Comparison of ENCODE assay signal across 22 mouse cellular contexts in the genomic region with DNA sequence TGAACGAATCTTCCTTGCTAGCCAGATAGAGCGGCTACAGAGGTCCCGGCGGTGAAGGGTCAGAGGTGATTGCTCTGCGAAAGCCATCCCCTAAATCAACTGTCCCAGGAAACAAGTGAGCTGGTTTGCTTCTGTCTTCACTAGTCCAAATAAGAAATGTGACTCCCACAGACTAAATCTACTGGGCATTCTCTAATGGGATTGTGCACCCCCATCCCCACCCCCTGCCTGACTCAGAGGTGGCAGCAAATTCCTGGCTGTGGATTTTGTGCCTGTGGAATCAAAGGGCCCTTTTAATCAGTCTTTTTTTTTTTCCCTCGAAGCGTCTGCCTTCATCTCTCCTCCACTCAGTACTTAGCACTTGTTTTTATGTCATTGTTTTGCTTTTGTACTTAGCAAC. TPM values are rescaled to one million over a fixed set of nuclear protein-coding genes. Genes with fewer than 3 reads are reported as not detected.
DNase-seq lines count a peak whose midpoint lies in the region; ATAC-seq lines count a peak whose summit lies in the region.
"Had no signal": no experiment of that assay in that cellular context is flagged by ENCODE, and none has a peak within 500 bp of the region (broad histone marks: within the 10 kb centered on the region; RNA-seq: fewer than 3 reads in every experiment).

A gene (minus strand): TSS at position 325 of the 400 bp plus-strand sequence.

- H3K4me3 ChIP-seq in kidney, embryonic 15.5 days (replicated peaks): no peak within 1 kb of the TSS
- H3K4me3 ChIP-seq in neural tube, embryonic 15.5 days (replicated peaks): no peak within 1 kb of the TSS
- H3K4me3 ChIP-seq: embryonic facial prominence, embryonic 10.5 days; heart, embryonic 10.5 days; hindbrain, embryonic 15.5 days had no signal

- H3K4me1 ChIP-seq in kidney, embryonic 15.5 days: no peaks in the 10 kb centered on the region
- no peaks in the 10 kb centered on the region for H3K4me1 ChIP-seq in neural tube, embryonic 15.5 days
- H3K4me1 ChIP-seq: embryonic facial prominence, embryonic 10.5 days; heart, embryonic 10.5 days; hindbrain, embryonic 15.5 days had no signal

- 19% methylated on average over 7 of the region's 7 CpGs for WGBS in kidney, embryonic 15.5 days
- WGBS in neural tube, embryonic 15.5 days: 24% methylated on average over 7 of the region's 7 CpGs

- no peaks in the 10 kb centered on the region for H3K9me3 ChIP-seq in kidney, embryonic 15.5 days (replicated peaks)
- no peaks in the 10 kb centered on the region for H3K9me3 ChIP-seq in neural tube, embryonic 15.5 days (replicated peaks)
- H3K9me3 ChIP-seq: embryonic facial prominence, embryonic 10.5 days; heart, embryonic 10.5 days; hindbrain, embryonic 15.5 days had no signal

- H3K9ac ChIP-seq in kidney, embryonic 15.5 days: no peak within 1 kb of the TSS
- no peak within 1 kb of the TSS for H3K9ac ChIP-seq in neural tube, embryonic 15.5 days (replicated peaks)
- H3K9ac ChIP-seq: hindbrain, embryonic 15.5 days had no signal

- peak; percentile 65; the same call in 1 of the 2 replicates for ATAC-seq in kidney, embryonic 15.5 days (replicated peaks; ENCODE audit: low FRiP score)
- ATAC-seq in neural tube, embryonic 15.5 days (ENCODE audit: low FRiP score): no peak

- no peak for DNase-seq in kidney, postnatal 14 days
- peak; percentile 18 for DNase-seq in neural tube, embryonic 10.5 days (ENCODE audit: extremely low spot score, low spot score)
- peak; percentile 40 for DNase-seq in embryo, embryonic 10 days (ENCODE audit: low spot score)
- peak; percentile 32 for DNase-seq in mesoderm, embryonic 11.5 days (ENCODE audit: low read depth, low spot score)
- DNase-seq in thymus, postnatal 4 days: no peak
- no peak for DNase-seq in lung, postnatal 14 days
- DNase-seq: adrenal gland, postnatal 14 days; B cell, adult 2 months; cerebellum, adult 2 months; cerebellum, postnatal 25 days; layer of hippocampus, postnatal 36 days; right cerebral cortex, adult 18-20 months; right cerebral cortex, postnatal 4 days; thymus, postnatal 36 days had no signal

- no peak within 1 kb of the TSS for H3K4me2 ChIP-seq in kidney, embryonic 15.5 days
- no peak within 1 kb of the TSS for H3K4me2 ChIP-seq in neural tube, embryonic 15.5 days
- H3K4me2 ChIP-seq: hindbrain, embryonic 15.5 days; midbrain, embryonic 11.5 days had no signal

- no peaks in the 10 kb centered on the region for H3K27me3 ChIP-seq in kidney, embryonic 15.5 days
- H3K27me3 ChIP-seq in neural tube, embryonic 15.5 days (replicated peaks): no peaks in the 10 kb centered on the region
- H3K27me3 ChIP-seq: CH12.LX; hindbrain, embryonic 15.5 days had no signal

- no peak within 1 kb of the TSS for H3K27ac ChIP-seq in kidney, embryonic 15.5 days
- H3K27ac ChIP-seq in neural tube, embryonic 15.5 days (replicated peaks): no peak within 1 kb of the TSS
- H3K27ac ChIP-seq: embryonic facial prominence, embryonic 10.5 days; heart, embryonic 10.5 days; hindbrain, embryonic 15.5 days had no signal

- peaks cover 68% of the 10 kb centered on the region for H3K36me3 ChIP-seq in kidney, embryonic 15.5 days
- peaks cover 39% of the 10 kb centered on the region for H3K36me3 ChIP-seq in neural tube, embryonic 15.5 days

RNA-seq across cellular contexts. Expression of the gene that starts here (rescaled TPM):
- 2.4 and 2.5 TPM in 2 replicates for polyA plus RNA-seq in kidney, embryonic 15.5 days (2015; fragmentation: Nextera tagmentation; extraction: Ambion mirVana)
- polyA plus RNA-seq in neural tube, embryonic 15.5 days (2015; fragmentation: Nextera tagmentation; extraction: Ambion mirVana): 1.0 and 1.1 TPM in 2 replicates
- polyA plus RNA-seq: intestine, embryonic 14.5 days had no signal

Comparison
In these comparisons a context has a peak if more than half of its experiments do, and no peak if none do; other contexts are left out.
1. DNase-seq: peak in neural tube, embryonic 10.5 days (single experiment), embryo, embryonic 10 days (single experiment) and mesoderm, embryonic 11.5 days (single experiment); none in kidney, postnatal 14 days (single experiment), thymus, postnatal 4 days (single experiment) and lung, postnatal 14 days (single experiment).